Mouse (Mus musculus): Measurements from ENCODE around the gene Erc2. TPM values are rescaled to one million over a fixed set of nuclear protein-coding genes. Genes with fewer than 3 reads are reported as not detected.

Erc2 gene
- total RNA-seq, 2 experiments from 2014 or later, result 227 to 232 TPM

GRCm38 (mm10) chr14:27658616-27659015, 36.4 kb downstream of the Erc2 start:
- no peak for DNase-seq (ENCODE audit: low spot score in 2 of 2)
- intact Hi-C loops (cut with DNase I), result no loop called here

- intact Hi-C loops (cut with DNase I), result no loop called here
- no peak for DNase-seq (ENCODE audit: low spot score in 2 of 2)
These were observed 39.2 kb downstream of the Erc2 start for GRCm38 (mm10) chr14:27661466-27661865.

DNA sequence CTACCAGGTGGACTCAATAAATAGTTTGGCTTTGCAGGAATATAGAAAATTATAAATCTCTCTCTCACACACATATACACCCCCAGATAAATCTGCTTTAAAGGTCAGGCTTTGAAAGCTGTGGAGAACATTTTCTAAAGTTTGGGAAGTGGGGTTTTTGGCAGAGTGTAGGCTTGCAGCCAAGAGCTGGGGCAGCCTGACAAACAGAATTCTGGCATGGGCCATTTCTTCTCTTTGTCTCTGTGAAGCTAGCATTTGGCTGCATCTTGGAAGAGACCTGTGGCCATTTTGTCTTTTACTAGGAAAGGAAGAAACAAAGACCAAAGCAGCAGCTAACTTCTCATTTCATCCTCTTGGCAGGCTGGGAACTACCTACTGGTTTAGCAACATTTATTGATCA, 40.0 kb downstream of the Erc2 start:
- DNase-seq (ENCODE audit: low spot score in 2 of 2), result peak in 1 of 2 experiments; percentile 51
- intact Hi-C loops (cut with DNase I), result no loop called here

DNA sequence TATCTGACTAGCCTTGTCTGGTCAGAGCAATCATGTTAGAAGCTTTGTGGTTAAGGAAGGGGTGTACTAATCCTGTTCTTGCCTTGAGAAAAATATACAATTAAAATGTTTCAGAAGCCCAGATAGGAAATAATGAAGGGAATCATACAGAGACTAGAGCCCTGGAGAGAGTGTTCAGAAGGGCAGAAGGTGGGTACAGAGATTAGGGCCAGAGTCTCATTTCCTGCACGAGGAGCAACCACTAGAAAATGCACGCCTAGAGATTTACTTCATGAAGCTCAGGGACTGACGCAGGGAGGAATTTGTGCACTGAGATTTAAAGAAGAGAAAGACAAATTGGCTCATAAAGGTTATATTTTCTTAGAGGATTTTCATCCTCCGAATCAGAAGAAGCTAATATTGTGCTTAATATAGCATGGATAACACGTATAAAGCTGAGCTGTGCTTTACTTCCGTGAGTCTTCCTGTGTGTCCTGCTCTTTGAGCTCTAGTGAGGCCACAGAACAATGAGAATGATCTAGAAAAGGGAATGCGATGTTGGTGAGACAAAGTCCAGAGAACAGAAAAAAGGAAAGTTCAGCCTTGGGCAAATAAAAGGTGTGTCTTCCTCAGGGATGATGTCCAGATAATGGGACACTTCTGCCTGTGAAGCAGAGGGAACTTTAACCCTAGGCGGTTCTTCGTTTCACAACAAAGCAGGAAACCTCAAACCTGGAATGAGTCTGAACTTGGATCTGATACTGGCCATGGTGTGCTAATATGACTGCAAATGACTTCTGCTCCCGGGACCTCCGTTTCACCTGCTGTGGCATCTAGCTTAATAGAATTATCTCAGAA, 45.0 kb downstream of the Erc2 start:
- intact Hi-C loops (cut with DNase I), result no loop called here

DNA sequence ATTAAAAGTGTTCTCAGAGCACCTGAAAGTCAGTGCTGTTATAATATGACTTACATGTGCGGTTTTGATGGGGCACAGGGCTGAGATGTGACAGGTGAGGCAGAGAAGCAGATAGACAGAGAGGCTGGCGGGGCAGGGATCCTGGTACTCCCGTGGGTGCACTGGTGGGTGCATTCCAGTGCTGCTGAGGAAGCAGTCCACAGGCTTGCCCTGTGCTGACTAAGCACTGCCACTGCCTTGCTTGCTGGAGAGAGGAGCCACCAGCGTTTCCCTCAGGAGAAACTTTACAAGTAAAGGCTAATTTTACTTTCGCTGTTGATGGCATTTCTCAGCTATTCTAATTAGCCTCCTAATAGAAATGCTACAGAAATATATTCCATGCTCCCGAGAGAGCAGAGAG, 45.9 kb downstream of the Erc2 start:
- intact Hi-C loops (cut with DNase I), result no loop called here

More for the DNA sequence above, 45.0 kb downstream of the Erc2 start:
- no peak for DNase-seq (ENCODE audit: low spot score in 2 of 2)

GRCm38 (mm10) chr14:27669939-27670338, 47.7 kb downstream of the Erc2 start:
- DNase-seq (ENCODE audit: low spot score in 2 of 2), result no peak
- intact Hi-C loops (cut with DNase I), result loop anchor here (5.0 kb wide), 2 partner anchors 48 to 78 kb away; partner anchors contain the start of gene Erc2

More for the DNA sequence above, 45.9 kb downstream of the Erc2 start:
- peak in 1 of 2 experiments; percentile 34 for DNase-seq (ENCODE audit: low spot score in 2 of 2)

- peak; percentile 46 to 82 for DNase-seq (ENCODE audit: low spot score in 2 of 2)
- intact Hi-C loops (cut with DNase I), result loop anchor here (2.0 to 5.0 kb wide), 3 partner anchors 48 to 80 kb away; partner anchors contain the start of gene Erc2
These were observed 50.5 kb downstream of the Erc2 start for GRCm38 (mm10) chr14:27672761-27673160.

DNA sequence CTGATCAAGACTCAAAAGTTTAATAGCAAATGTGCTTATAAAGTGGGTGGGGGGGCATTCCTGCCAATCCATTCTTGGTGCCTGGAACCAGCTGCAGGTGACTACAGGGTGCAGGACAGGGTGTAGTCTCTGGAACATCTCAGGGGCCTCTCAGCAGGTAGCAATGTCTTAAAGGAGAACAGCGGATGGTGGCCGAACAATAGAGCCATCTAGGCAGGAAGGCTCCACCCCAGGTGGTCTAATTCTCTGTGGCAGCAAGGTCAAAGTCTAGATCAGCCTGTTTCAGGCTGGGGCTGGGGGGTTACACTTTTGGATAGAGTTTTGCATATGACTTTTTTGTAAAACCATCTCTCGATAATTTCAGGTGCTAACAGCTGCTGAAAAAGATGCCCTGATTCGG, 51.9 kb downstream of the Erc2 start:
- DNase-seq (ENCODE audit: low spot score in 2 of 2), result no peak
- intact Hi-C loops (cut with DNase I), result loop anchor here (5.0 kb wide), 2 partner anchors 52 to 82 kb away; partner anchors contain the start of gene Erc2

GRCm38 (mm10) chr14:27674561-27674960, 52.3 kb downstream of the Erc2 start:
- intact Hi-C loops (cut with DNase I), result loop anchor here (5.0 kb wide), 2 partner anchors 52 to 82 kb away; partner anchors contain the start of gene Erc2

GRCm38 (mm10) chr14:27675071-27675470, 52.8 kb downstream of the Erc2 start:
- no peak for DNase-seq (ENCODE audit: low spot score in 2 of 2)

More at GRCm38 (mm10) chr14:27674561-27674960, 52.3 kb downstream of the Erc2 start:
- DNase-seq (ENCODE audit: low spot score in 2 of 2), result no peak

GRCm38 (mm10) chr14:27682368-27683052, 60.3 kb downstream of the Erc2 start:
- intact Hi-C loops (cut with DNase I), result no loop called here

More at GRCm38 (mm10) chr14:27675071-27675470, 52.8 kb downstream of the Erc2 start:
- intact Hi-C loops (cut with DNase I), result no loop called here

GRCm38 (mm10) chr14:27695781-27696180, 73.6 kb downstream of the Erc2 start:
- DNase-seq (ENCODE audit: low spot score in 2 of 2), result peak in 1 of 2 experiments; percentile 38
- intact Hi-C loops (cut with DNase I), result no loop called here

More at GRCm38 (mm10) chr14:27682368-27683052, 60.3 kb downstream of the Erc2 start:
- DNase-seq (ENCODE audit: low spot score in 2 of 2), result no peak

DNA sequence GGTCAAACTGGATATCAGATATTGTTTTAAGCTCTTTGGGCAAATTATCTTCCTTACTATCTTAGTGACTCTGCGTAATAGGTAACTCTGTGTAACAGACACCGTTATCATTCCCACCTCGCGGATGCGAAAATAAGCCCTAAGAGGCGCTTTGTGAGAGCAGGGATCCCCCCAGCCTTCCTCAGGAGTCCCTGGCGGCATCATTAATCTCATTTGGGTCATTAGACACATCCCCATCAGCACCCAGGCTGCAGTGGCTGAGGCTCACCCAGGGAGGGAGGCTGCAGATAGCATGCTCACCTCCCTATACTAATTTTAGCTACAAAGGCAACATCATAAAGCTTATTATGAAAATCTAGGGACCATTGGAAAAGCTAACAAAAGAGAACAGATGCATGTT, 95.1 kb downstream of the Erc2 start:
- intact Hi-C loops (cut with DNase I), result no loop called here
- DNase-seq (ENCODE audit: low spot score in 2 of 2), result no peak

DNA sequence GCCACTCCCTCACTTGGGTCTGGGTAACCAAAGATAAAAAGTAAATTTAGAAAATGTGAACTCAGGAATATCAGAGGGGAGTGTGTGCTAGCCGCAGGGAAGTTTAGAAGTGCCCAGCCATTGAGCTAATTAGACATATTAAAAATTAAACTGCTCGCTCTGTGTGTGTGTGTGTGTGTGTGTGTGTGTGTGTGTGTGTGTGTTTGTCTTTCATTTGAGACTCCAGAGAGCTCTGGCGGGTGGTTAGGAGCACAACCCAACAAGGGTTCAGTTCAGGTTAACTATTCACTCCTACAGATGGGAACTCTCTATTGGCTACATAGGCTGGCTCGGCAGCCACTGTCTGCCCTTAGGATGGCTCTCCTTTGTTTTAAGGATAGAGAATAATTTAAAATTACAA, 97.4 kb downstream of the Erc2 start:
- intact Hi-C loops (cut with DNase I), result no loop called here
- no peak for DNase-seq (ENCODE audit: low spot score in 2 of 2)

DNA sequence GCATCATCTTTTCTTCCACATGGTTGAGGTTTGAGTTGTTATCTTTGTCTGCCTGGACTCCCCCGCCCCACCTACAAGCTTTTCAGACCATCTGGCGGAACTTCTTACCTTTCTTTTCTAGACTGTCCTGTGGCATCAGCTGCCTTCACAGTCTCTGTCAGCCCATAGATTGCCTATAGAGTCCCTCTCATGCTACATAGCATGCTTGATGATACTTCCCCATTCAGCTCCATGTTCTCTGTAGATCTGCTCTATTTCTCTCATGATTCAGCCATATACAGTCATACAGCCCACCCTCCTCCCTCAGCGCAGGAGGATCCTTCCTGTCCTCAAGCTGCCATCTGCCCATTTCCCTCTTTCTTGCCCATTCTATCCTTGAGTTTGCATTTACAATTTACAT, 98.7 kb downstream of the Erc2 start:
- DNase-seq (ENCODE audit: low spot score in 2 of 2), result peak in 1 of 2 experiments; percentile 90
- intact Hi-C loops (cut with DNase I), result loop anchor here (1.0 to 5.0 kb wide), 4 partner anchors 48 to 276 kb away; partner anchors contain the start of gene Erc2

GRCm38 (mm10) chr14:27721759-27722158, 99.5 kb downstream of the Erc2 start:
- DNase-seq (ENCODE audit: low spot score in 2 of 2), result peak in 1 of 2 experiments; percentile 85
- intact Hi-C loops (cut with DNase I), result loop anchor here (1.0 to 5.0 kb wide), 4 partner anchors 49 to 277 kb away; partner anchors contain the start of gene Erc2

- no peak for DNase-seq (ENCODE audit: low spot score in 2 of 2)
- intact Hi-C loops (cut with DNase I), result no loop called here
These were observed 105.3 kb downstream of the Erc2 start for GRCm38 (mm10) chr14:27727541-27727940.

DNA sequence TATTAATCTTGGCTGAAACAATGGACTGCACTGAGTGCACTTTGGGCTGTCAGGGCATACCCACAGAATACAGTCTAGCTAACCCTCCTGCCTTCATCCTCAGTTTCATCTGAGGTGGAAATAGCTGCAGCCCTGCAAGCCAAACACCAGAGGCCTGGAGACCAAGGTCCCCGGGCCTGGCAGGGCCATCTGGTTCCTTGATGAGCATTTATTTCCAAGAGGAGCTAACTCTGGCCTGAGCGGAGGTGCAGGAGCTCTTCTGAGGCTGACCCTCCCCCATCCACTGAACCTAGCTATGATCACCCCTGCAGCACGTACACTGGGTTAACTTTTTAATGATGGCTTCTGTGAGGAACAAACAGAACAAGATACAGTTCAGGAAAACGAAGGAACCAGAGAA, 108.9 kb downstream of the Erc2 start:
- intact Hi-C loops (cut with DNase I), result no loop called here
- DNase-seq (ENCODE audit: low spot score in 2 of 2), result no peak

DNA sequence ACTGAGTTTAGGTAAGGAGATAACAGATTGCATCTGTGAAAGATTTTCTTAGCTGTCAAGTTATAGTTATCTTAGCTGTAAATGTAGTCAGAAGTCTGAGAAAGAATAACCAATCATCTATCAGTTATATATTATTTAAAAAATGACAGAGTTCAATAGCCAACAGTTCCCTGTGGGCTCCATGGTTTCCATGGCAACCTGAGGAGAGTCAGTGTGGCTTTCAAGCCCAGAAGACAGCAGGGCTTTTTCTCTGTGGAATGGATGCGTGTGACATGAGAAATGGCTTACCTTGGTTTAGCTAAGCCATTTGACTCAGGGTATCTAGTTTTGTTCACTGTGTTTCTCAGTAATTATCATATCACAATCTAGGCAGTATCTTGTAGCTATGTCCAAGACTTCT, 117.2 kb downstream of the Erc2 start:
- DNase-seq (ENCODE audit: low spot score in 2 of 2), result no peak
- intact Hi-C loops (cut with DNase I), result no loop called here

All from left cerebral cortex, postnatal 25 days (tissue).